Mouse (Mus musculus) ovary, postnatal 36 days (tissue): Measurements from ENCODE around the gene Abcc9.
"Not testable (repeated sequence)": the region's sequence is repeated elsewhere in the genome, so short reads cannot be mapped to it uniquely, and the experiment has no call there.

Experiments used
- DNase-seq: peaks from one replicate; pipeline ENCODE4 v3.0.0; 2022; ENCODE audit warnings: low spot score, mixed read lengths

The Abcc9 gene

GRCm38 (mm10) chr6:142703441-142703930, 1.4 kb upstream of the Abcc9 start:
- DNase-seq: peak; percentile 33

- no peak for DNase-seq
These were observed 954 bp downstream of the Abcc9 start for GRCm38 (mm10) chr6:142701161-142701560.

- no peak for DNase-seq
These were observed 1.4 kb downstream of the Abcc9 start for GRCm38 (mm10) chr6:142700753-142701152.

- no peak for DNase-seq
These were observed 10.0 kb downstream of the Abcc9 start for GRCm38 (mm10) chr6:142692085-142692484.

GRCm38 (mm10) chr6:142689673-142690072, 12.4 kb downstream of the Abcc9 start:
- no peak for DNase-seq

- no peak for DNase-seq
These were observed 19.0 kb downstream of the Abcc9 start for GRCm38 (mm10) chr6:142682985-142683691.

- no peak for DNase-seq
These were observed 32.1 kb downstream of the Abcc9 start for GRCm38 (mm10) chr6:142670021-142670420.

GRCm38 (mm10) chr6:142669343-142669742, 32.8 kb downstream of the Abcc9 start:
- DNase-seq: no peak

- no peak for DNase-seq
These were observed 33.3 kb downstream of the Abcc9 start for GRCm38 (mm10) chr6:142668831-142669230.

- no peak for DNase-seq
These were observed 33.7 kb downstream of the Abcc9 start for GRCm38 (mm10) chr6:142668419-142668766.

GRCm38 (mm10) chr6:142667701-142668418, 34.3 kb downstream of the Abcc9 start:
- DNase-seq: peak; percentile 11

GRCm38 (mm10) chr6:142662056-142662455, 40.1 kb downstream of the Abcc9 start:
- not testable (repeated sequence) for DNase-seq

- no peak for DNase-seq
These were observed 43.1 kb downstream of the Abcc9 start for GRCm38 (mm10) chr6:142659038-142659437.

- DNase-seq: no peak
These were observed 47.6 kb downstream of the Abcc9 start for GRCm38 (mm10) chr6:142654561-142654960.

GRCm38 (mm10) chr6:142652175-142652574, 49.9 kb downstream of the Abcc9 start:
- DNase-seq: no peak

- no peak for DNase-seq
These were observed 52.8 kb downstream of the Abcc9 start for GRCm38 (mm10) chr6:142649331-142649730.

GRCm38 (mm10) chr6:142645474-142645873, 56.6 kb downstream of the Abcc9 start:
- DNase-seq: no peak

GRCm38 (mm10) chr6:142639301-142639700, 62.8 kb downstream of the Abcc9 start:
- DNase-seq: no peak

- no peak for DNase-seq
These were observed 66.5 kb downstream of the Abcc9 start for GRCm38 (mm10) chr6:142635654-142636053.

GRCm38 (mm10) chr6:142635185-142635583, 66.9 kb downstream of the Abcc9 start:
- no peak for DNase-seq

- DNase-seq: no peak
These were observed 67.5 kb downstream of the Abcc9 start for GRCm38 (mm10) chr6:142634530-142635184.

GRCm38 (mm10) chr6:142623351-142623750, 78.8 kb downstream of the Abcc9 start:
- no peak for DNase-seq

GRCm38 (mm10) chr6:142616659-142617058, 85.5 kb downstream of the Abcc9 start:
- no peak for DNase-seq
